In genomic region chr4:141439083-141439803, GRCm38 (mm10) we compare ENCODE assay signal across 25 mouse cellular contexts. TPM values are rescaled to one million over a fixed set of nuclear protein-coding genes. Genes with fewer than 3 reads are reported as not detected.
DNase-seq lines count a peak whose midpoint lies in the region; ATAC-seq and TF ChIP-seq lines count a peak whose summit lies in the region.
"Had no signal": no experiment of that assay in that cellular context is flagged by ENCODE, and none has a peak within 500 bp of the region (broad histone marks: within the 10 kb centered on the region; RNA-seq: fewer than 3 reads in every experiment).

No protein-coding gene starts in this region.

- H3K27me3 ChIP-seq in heart, adult 2 months (ENCODE audit: control insufficient read depth, insufficient read depth, low read length): no peaks in the 10 kb centered on the region
- H3K27me3 ChIP-seq in lung, postnatal 0 days (replicated peaks; ENCODE audit: insufficient read depth, low read length): no peaks in the 10 kb centered on the region
- H3K27me3 ChIP-seq in stomach, postnatal 0 days (ENCODE audit: control insufficient read depth, insufficient read depth, low read length): no peaks in the 10 kb centered on the region
- H3K27me3 ChIP-seq in intestine, embryonic 15.5 days (replicated peaks): no peaks in the 10 kb centered on the region
- H3K27me3 ChIP-seq: embryonic facial prominence, embryonic 15.5 days had no signal

- intact Hi-C loops in heart, adult 2 months (cut with DNase I): loop anchor here (2.0 kb wide), 1 partner anchor 132 kb away; no protein-coding TSS in a partner anchor
- intact Hi-C loops in heart, postnatal 25 days (cut with DNase I): no loop called here

- H3K9me3 ChIP-seq in lung, postnatal 0 days (ENCODE audit: low read length): no peaks in the 10 kb centered on the region
- H3K9me3 ChIP-seq in stomach, postnatal 0 days (ENCODE audit: control insufficient read depth, low read length): no peaks in the 10 kb centered on the region
- H3K9me3 ChIP-seq in intestine, embryonic 15.5 days: no peaks in the 10 kb centered on the region
- H3K9me3 ChIP-seq: embryonic facial prominence, embryonic 15.5 days; hindbrain, embryonic 13.5 days had no signal

- H3K4me3 ChIP-seq in heart, adult 2 months: no peak overlapping the region
- H3K4me3 ChIP-seq in lung, postnatal 0 days (ENCODE audit: low read depth, low read length): no peak overlapping the region
- H3K4me3 ChIP-seq in stomach, postnatal 0 days (ENCODE audit: low read depth, low read length): no peak overlapping the region
- H3K4me3 ChIP-seq in intestine, embryonic 15.5 days (replicated peaks): no peak overlapping the region
- H3K4me3 ChIP-seq: embryonic facial prominence, embryonic 15.5 days; hindbrain, embryonic 13.5 days had no signal

- no peak overlapping the region for H3K4me2 ChIP-seq in lung, postnatal 0 days (replicated peaks; ENCODE audit: low read depth, low read length)
- H3K4me2 ChIP-seq in stomach, postnatal 0 days (replicated peaks; ENCODE audit: low read depth): no peak overlapping the region
- H3K4me2 ChIP-seq in intestine, embryonic 15.5 days (replicated peaks): no peak overlapping the region
- H3K4me2 ChIP-seq: embryonic facial prominence, embryonic 15.5 days; hindbrain, embryonic 13.5 days had no signal

- 47% methylated on average over 12 of the region's 12 CpGs for WGBS in heart, adult 2 months
- 66% methylated on average over 12 of the region's 12 CpGs for WGBS in lung, postnatal 0 days
- 51% methylated on average over 12 of the region's 12 CpGs for WGBS in stomach, postnatal 0 days
- WGBS in intestine, embryonic 15.5 days: 67% methylated on average over 12 of the region's 12 CpGs

- H3K9ac ChIP-seq in heart, adult 2 months (ENCODE audit: low read depth, low read length): no peak overlapping the region
- no peak overlapping the region for H3K9ac ChIP-seq in lung, postnatal 0 days (replicated peaks; ENCODE audit: low read depth)
- no peak overlapping the region for H3K9ac ChIP-seq in stomach, postnatal 0 days (ENCODE audit: low read length)
- H3K9ac ChIP-seq in intestine, embryonic 15.5 days: no peak overlapping the region
- H3K9ac ChIP-seq: embryonic facial prominence, embryonic 15.5 days; hindbrain, embryonic 13.5 days; liver, postnatal 0 days had no signal

- ATAC-seq in lung, postnatal 0 days: no peak
- 0 out of 2 replicates have a peak, but pooled peaks have one; percentile 47 for ATAC-seq in stomach, postnatal 0 days (ENCODE audit: low FRiP score, low TSS enrichment)
- ATAC-seq in intestine, embryonic 15.5 days: no peak
- ATAC-seq: activated CD4-positive, CD25-positive, alpha-beta regulatory T cell, adult 4 months; inflammation-experienced regulatory T-cells, adult 6 months; liver, postnatal 0 days had no signal

- peak overlapping the region; percentile 79 for H3K27ac ChIP-seq in heart, adult 2 months
- H3K27ac ChIP-seq in lung, postnatal 0 days (ENCODE audit: low read length): no peak overlapping the region
- H3K27ac ChIP-seq in stomach, postnatal 0 days (replicated peaks): no peak overlapping the region
- no peak overlapping the region for H3K27ac ChIP-seq in intestine, embryonic 15.5 days
- H3K27ac ChIP-seq: embryonic facial prominence, embryonic 15.5 days; hindbrain, embryonic 13.5 days had no signal

- peak; percentile 78 for TF ChIP-seq POLR2A in heart, adult 2 months (IDR thresholded peaks at IDR 0.05; ENCODE audit: insufficient read depth, low read depth, low read length)

- H3K4me1 ChIP-seq in heart, adult 2 months (ENCODE audit: control insufficient read depth, insufficient read depth, low read length): peaks cover 5% of the 10 kb centered on the region
- H3K4me1 ChIP-seq in lung, postnatal 0 days (ENCODE audit: insufficient read depth, low read depth, low read length): peaks cover 6% of the 10 kb centered on the region; the same call in 1 of the 2 replicates
- no peaks in the 10 kb centered on the region for H3K4me1 ChIP-seq in stomach, postnatal 0 days (replicated peaks; ENCODE audit: control insufficient read depth, insufficient read depth)
- H3K4me1 ChIP-seq in intestine, embryonic 15.5 days (replicated peaks): 0 out of 2 replicates have a peak, but pooled peaks cover 8% of the 10 kb centered on the region
- H3K4me1 ChIP-seq: embryonic facial prominence, embryonic 15.5 days had no signal

- no peaks in the 10 kb centered on the region for H3K79me2 ChIP-seq in heart, adult 2 months (replicated peaks; ENCODE audit: control insufficient read depth, insufficient read depth, low read length)

- H3K36me3 ChIP-seq in heart, adult 2 months (ENCODE audit: control insufficient read depth, insufficient read depth, low read length): no peaks in the 10 kb centered on the region
- no peaks in the 10 kb centered on the region for H3K36me3 ChIP-seq in lung, postnatal 0 days (ENCODE audit: insufficient read depth, low read length)
- no peaks in the 10 kb centered on the region for H3K36me3 ChIP-seq in stomach, postnatal 0 days (ENCODE audit: control insufficient read depth, insufficient read depth, low read length)
- no peaks in the 10 kb centered on the region for H3K36me3 ChIP-seq in intestine, embryonic 15.5 days
- H3K36me3 ChIP-seq: embryonic facial prominence, embryonic 15.5 days; hindbrain, embryonic 13.5 days had no signal

- TF ChIP-seq CTCF in heart, adult 2 months (IDR thresholded peaks at IDR 0.05): no peak
- TF ChIP-seq CTCF in lung, postnatal 0 days (IDR thresholded peaks at IDR 0.05): no peak
- no peak for TF ChIP-seq CTCF in stomach, postnatal 0 days (IDR thresholded peaks at IDR 0.05; ENCODE audit: low read depth)

- TF ChIP-seq EP300 in heart, adult 2 months (IDR thresholded peaks at IDR 0.05; ENCODE audit: insufficient read depth, low read depth, low read length): peak; percentile 62; the same call in 1 of the 2 replicates
- TF ChIP-seq EP300 in lung, postnatal 0 days (IDR thresholded peaks at IDR 0.05): no peak
- no peak for TF ChIP-seq EP300 in stomach, postnatal 0 days (optimal IDR thresholded peaks at IDR 0.05)

- DNase-seq in heart, adult 2 months: no peak
- no peak for DNase-seq in heart, postnatal 25 days (ENCODE audit: low spot score)
- DNase-seq in lung, postnatal 0 days (ENCODE audit: low spot score): peak; percentile 24
- DNase-seq in lung, adult 18-20 months: no peak
- peak; percentile 68 for DNase-seq in kidney, adult 9 months
- DNase-seq in stomach, postnatal 0 days (ENCODE audit: low spot score): no peak
- no peak for DNase-seq in B cell, adult 2 months
- DNase-seq: adrenal gland, postnatal 10 days; cerebellum, adult 18-20 months; gastrocnemius, postnatal 10 days; left cerebral cortex, postnatal 4 days; liver; liver, postnatal 0 days; lung, postnatal 36 days; right cerebral cortex, postnatal 4 days; thymus, postnatal 25 days had no signal

RNA-seq across cellular contexts. Expression of gene Srarp, which starts 3.3 kb away (rescaled TPM):
- 1 to 10 TPM; 1.6 to 2.2 TPM for total RNA-seq in heart, adult 2 months (2021)
- polyA plus RNA-seq in heart, adult 2 months (2012; rRNA removed): 0.94 and 2.4 TPM in 2 replicates
- total RNA-seq in heart, postnatal 25 days (2021): 1 to 10 TPM in 1 of 2 experiments, under 1 TPM in 1; 0.50 to 1.5 TPM
- not detected in 2 replicates for polyA plus RNA-seq in lung, postnatal 0 days (2015; fragmentation: Nextera tagmentation; extraction: Ambion mirVana)
- polyA plus RNA-seq in stomach, postnatal 0 days (2015; fragmentation: Nextera tagmentation; extraction: Ambion mirVana): not detected in 2 replicates
- polyA plus RNA-seq in intestine, embryonic 15.5 days (2015; fragmentation: Nextera tagmentation; extraction: Ambion mirVana): not detected in 2 replicates
- total RNA-seq: adrenal gland, postnatal 10 days; gastrocnemius, postnatal 10 days had no signal
- polyA plus RNA-seq: activated CD4-positive, CD25-positive, alpha-beta regulatory T cell, adult 4 months; embryonic facial prominence, embryonic 15.5 days; heart, embryonic 16.5 days; hindbrain, embryonic 13.5 days; inflammation-experienced regulatory T-cells, adult 6 months; liver, postnatal 0 days had no signal

RNA-seq across cellular contexts. Expression of gene Zbtb17, which starts 5.2 kb away (rescaled TPM):
- total RNA-seq in heart, adult 2 months (2021): 10 to 100 TPM; 22.9 to 26.4 TPM
- polyA plus RNA-seq in heart, adult 2 months (2012; rRNA removed): 23.3 and 29.9 TPM in 2 replicates
- 10 to 100 TPM; 22.7 to 23.5 TPM for total RNA-seq in heart, postnatal 25 days (2021)
- 14.1 and 14.3 TPM in 2 replicates for polyA plus RNA-seq in lung, postnatal 0 days (2015; fragmentation: Nextera tagmentation; extraction: Ambion mirVana)
- polyA plus RNA-seq in stomach, postnatal 0 days (2015; fragmentation: Nextera tagmentation; extraction: Ambion mirVana): 13.3 and 16.8 TPM in 2 replicates
- 25.6 and 27.2 TPM in 2 replicates for polyA plus RNA-seq in intestine, embryonic 15.5 days (2015; fragmentation: Nextera tagmentation; extraction: Ambion mirVana)

RNA-seq across cellular contexts. Expression of gene Hspb7, which starts 18.7 kb away (rescaled TPM):
- total RNA-seq in heart, adult 2 months (2021): 1,000 to 10,000 TPM; 1,066 to 1,498 TPM
- polyA plus RNA-seq in heart, adult 2 months (2012; rRNA removed): 973 and 1,028 TPM in 2 replicates
- total RNA-seq in heart, postnatal 25 days (2021): 1,000 to 10,000 TPM; 1,043 to 1,140 TPM
- polyA plus RNA-seq in lung, postnatal 0 days (2015; fragmentation: Nextera tagmentation; extraction: Ambion mirVana): 1.9 and 2.3 TPM in 2 replicates
- 2.3 and 3.5 TPM in 2 replicates for polyA plus RNA-seq in stomach, postnatal 0 days (2015; fragmentation: Nextera tagmentation; extraction: Ambion mirVana)
- 3.0 and 3.1 TPM in 2 replicates for polyA plus RNA-seq in intestine, embryonic 15.5 days (2015; fragmentation: Nextera tagmentation; extraction: Ambion mirVana)
- total RNA-seq: left cerebral cortex, postnatal 4 days had no signal
- polyA plus RNA-seq: activated CD4-positive, CD25-positive, alpha-beta regulatory T cell, adult 4 months; inflammation-experienced regulatory T-cells, adult 6 months had no signal

RNA-seq across cellular contexts. Expression of gene Clcnkb, which starts 23.4 kb away (rescaled TPM):
- under 1 TPM; 0.43 to 0.57 TPM for total RNA-seq in heart, adult 2 months (2021)
- 2.1 and 4.6 TPM in 2 replicates for polyA plus RNA-seq in heart, adult 2 months (2012; rRNA removed)
- total RNA-seq in heart, postnatal 25 days (2021): 1 to 10 TPM in 1 of 2 experiments, under 1 TPM in 1; 0.60 to 1.5 TPM
- polyA plus RNA-seq in lung, postnatal 0 days (2015; fragmentation: Nextera tagmentation; extraction: Ambion mirVana): not detected in 2 replicates
- polyA plus RNA-seq in stomach, postnatal 0 days (2015; fragmentation: Nextera tagmentation; extraction: Ambion mirVana): not detected in 2 replicates
- polyA plus RNA-seq in intestine, embryonic 15.5 days (2015; fragmentation: Nextera tagmentation; extraction: Ambion mirVana): not detected in 2 replicates
- total RNA-seq: adrenal gland, postnatal 10 days; layer of hippocampus, adult 8-10 months; left cerebral cortex, postnatal 4 days; midbrain, postnatal 0 days had no signal
- polyA plus RNA-seq: activated CD4-positive, CD25-positive, alpha-beta regulatory T cell, adult 4 months; embryonic facial prominence, embryonic 15.5 days; hindbrain, embryonic 13.5 days; inflammation-experienced regulatory T-cells, adult 6 months; liver, postnatal 0 days had no signal

RNA-seq across cellular contexts. Expression of gene Clcnka, which starts 40.7 kb away (rescaled TPM):
- not detected for total RNA-seq in heart, adult 2 months (2021)
- polyA plus RNA-seq in heart, adult 2 months (2012; rRNA removed): 0.04 TPM in 1 of 2 replicates, not detected in the other
- total RNA-seq in heart, postnatal 25 days (2021): not detected
- 0.07 and 0.11 TPM in 2 replicates for polyA plus RNA-seq in lung, postnatal 0 days (2015; fragmentation: Nextera tagmentation; extraction: Ambion mirVana)
- 0.08 TPM in 1 of 2 replicates, not detected in the other for polyA plus RNA-seq in stomach, postnatal 0 days (2015; fragmentation: Nextera tagmentation; extraction: Ambion mirVana)
- 0.06 and 0.08 TPM in 2 replicates for polyA plus RNA-seq in intestine, embryonic 15.5 days (2015; fragmentation: Nextera tagmentation; extraction: Ambion mirVana)
- total RNA-seq: adrenal gland, postnatal 10 days; heart, adult 8-10 months; layer of hippocampus, adult 8-10 months; midbrain, postnatal 0 days had no signal
- polyA plus RNA-seq: activated CD4-positive, CD25-positive, alpha-beta regulatory T cell, adult 4 months; inflammation-experienced regulatory T-cells, adult 6 months; liver, postnatal 0 days had no signal

Comparison
In these comparisons a context has a peak if more than half of its experiments do, and no peak if none do; other contexts are left out.
1. DNase-seq: peak in lung, postnatal 0 days (single experiment) and kidney, adult 9 months (single experiment); none in heart, adult 2 months (0 of 2), heart, postnatal 25 days (single experiment), lung, adult 18-20 months (0 of 2), stomach, postnatal 0 days (single experiment) and B cell, adult 2 months (0 of 2).
2. RNA of gene Hspb7, which starts 18.7 kb away (polyA plus RNA-seq): 973 to 1,028 TPM in heart, adult 2 months; 3.0 to 3.1 TPM in intestine, embryonic 15.5 days, 1.9 to 2.3 TPM in lung, postnatal 0 days and 2.3 to 3.5 TPM in stomach, postnatal 0 days; every median in the first group is over 100 times any median in the second.